Mouse (Mus musculus): ENCODE measurements at regions not wholly inside any gene's neighbourhood (a gene's known extent, or its start where the extent isn't known, plus 50 kb on each side); places are given as distances from the start of the nearest gene placed in this dataset.

DNA sequence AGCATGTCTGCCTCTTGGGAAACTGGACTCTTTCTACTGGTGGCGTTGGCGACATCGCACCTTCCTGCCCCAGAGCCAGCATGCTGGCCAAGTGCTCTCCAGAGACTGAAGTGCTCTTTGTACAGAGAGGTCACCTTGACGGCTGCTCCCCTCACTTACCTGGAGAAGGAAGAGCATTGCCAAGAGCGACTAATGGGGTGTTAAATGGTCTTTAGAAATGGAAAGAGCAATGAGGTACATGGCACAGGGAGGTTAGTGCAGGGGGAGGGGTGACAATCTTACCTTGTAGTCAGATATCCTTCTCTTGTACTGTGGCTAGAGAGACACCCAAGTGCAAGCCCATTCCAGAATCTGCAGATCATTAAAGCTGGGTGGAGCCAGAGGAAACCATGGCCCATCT, 220.8 kb upstream of the Cdh13 start:
- Histone ChIP-seq H3ac (ENCODE audit: control insufficient read depth, insufficient read length) (no peak overlapping the region), H3K4me2 (ENCODE audit: low read depth) (no peak overlapping the region), H3K4me3 (no peak overlapping the region), H3K27me3 (ENCODE audit: control insufficient read depth, insufficient read depth, insufficient read length) (peaks cover 6% of the 10 kb centered on the region), H3K79me2 (ENCODE audit: control insufficient read depth, insufficient read depth) (no peaks in the 10 kb centered on the region), H3K36me3 (ENCODE audit: control insufficient read depth, insufficient read depth) (no peaks in the 10 kb centered on the region)
- TF ChIP-seq MYOD1 (IDR thresholded peaks at IDR 0.05; ENCODE audit: control insufficient read depth in 1 of 3, insufficient read length in 2 of 3, low read depth in 2 of 3) (no peak), TCF12 (IDR thresholded peaks at IDR 0.05; ENCODE audit: insufficient read depth, poor library complexity, severe bottlenecking) (no peak), TCF3 (IDR thresholded peaks at IDR 0.05; ENCODE audit: insufficient read length, low read depth) (no peak), POLR2A (IDR thresholded peaks at IDR 0.05; ENCODE audit: insufficient read length, low read depth) (no peak), POLR2AphosphoS2 (IDR thresholded peaks at IDR 0.05; ENCODE audit: insufficient read length, low read depth) (no peak), SRF (IDR thresholded peaks at IDR 0.05; ENCODE audit: control insufficient read depth, insufficient read length, low read depth) (no peak), REST (IDR thresholded peaks at IDR 0.05; ENCODE audit: insufficient read depth, insufficient read length) (no peak), CEBPB (IDR thresholded peaks at IDR 0.05; ENCODE audit: insufficient read depth, poor library complexity, severe bottlenecking) (no peak)

- H3ac ChIP-seq (ENCODE audit: control insufficient read depth, insufficient read length): no peak overlapping the region
- no peaks in the 10 kb centered on the region for H3K27me3 ChIP-seq (ENCODE audit: control insufficient read depth, insufficient read depth, insufficient read length)
- H3K79me2 ChIP-seq (ENCODE audit: control insufficient read depth, insufficient read depth): no peaks in the 10 kb centered on the region
- H3K4me2 ChIP-seq (ENCODE audit: low read depth): no peak overlapping the region
- H3K36me3 ChIP-seq (ENCODE audit: control insufficient read depth, insufficient read depth): no peaks in the 10 kb centered on the region
- no peak overlapping the region for H3K4me3 ChIP-seq
- TF ChIP-seq CEBPB (IDR thresholded peaks at IDR 0.05; ENCODE audit: insufficient read depth, poor library complexity, severe bottlenecking) (no peak), E2F4 (IDR thresholded peaks at IDR 0.05; ENCODE audit: insufficient read depth) (no peak), REST (IDR thresholded peaks at IDR 0.05; ENCODE audit: insufficient read depth, insufficient read length) (no peak), TCF12 (IDR thresholded peaks at IDR 0.05; ENCODE audit: insufficient read depth, poor library complexity, severe bottlenecking) (no peak), MYOD1 (IDR thresholded peaks at IDR 0.05; ENCODE audit: control insufficient read depth in 1 of 3, insufficient read length in 2 of 3, low read depth in 2 of 3) (no peak), POLR2AphosphoS2 (IDR thresholded peaks at IDR 0.05; ENCODE audit: insufficient read length, low read depth) (no peak), TCF3 (IDR thresholded peaks at IDR 0.05; ENCODE audit: insufficient read length, low read depth) (no peak), MAX (IDR thresholded peaks at IDR 0.05; ENCODE audit: low read depth) (no peak), SRF (IDR thresholded peaks at IDR 0.05; ENCODE audit: control insufficient read depth, insufficient read length, low read depth) (no peak), POLR2A (IDR thresholded peaks at IDR 0.05; ENCODE audit: insufficient read length, low read depth) (no peak), MYOG (IDR thresholded peaks at IDR 0.05; ENCODE audit: control insufficient read depth in 1 of 3, insufficient read depth in 1 of 3, insufficient read length in 2 of 3, low read depth in 2 of 3) (no peak), USF1 (IDR thresholded peaks at IDR 0.05; ENCODE audit: low read depth) (no peak)
Observed at GRCm38 (mm10) chr8:118056781-118057180, 226.8 kb upstream of the Cdh13 start.

GRCm38 (mm10) chr8:118055536-118055935, 228.0 kb upstream of the Cdh13 start:
- no peak overlapping the region for H3K4me3 ChIP-seq
- H3K79me2 ChIP-seq (ENCODE audit: control insufficient read depth, insufficient read depth): no peaks in the 10 kb centered on the region
- TF ChIP-seq CEBPB (IDR thresholded peaks at IDR 0.05; ENCODE audit: insufficient read depth, poor library complexity, severe bottlenecking) (no peak), POLR2A (IDR thresholded peaks at IDR 0.05; ENCODE audit: insufficient read length, low read depth) (no peak), MYOD1 (IDR thresholded peaks at IDR 0.05; ENCODE audit: control insufficient read depth in 1 of 3, insufficient read length in 2 of 3, low read depth in 2 of 3) (no peak), MYOG (IDR thresholded peaks at IDR 0.05; ENCODE audit: control insufficient read depth in 1 of 3, insufficient read depth in 1 of 3, insufficient read length in 2 of 3, low read depth in 2 of 3) (no peak), REST (IDR thresholded peaks at IDR 0.05; ENCODE audit: insufficient read depth, insufficient read length) (no peak), TCF3 (IDR thresholded peaks at IDR 0.05; ENCODE audit: insufficient read length, low read depth) (no peak), E2F4 (IDR thresholded peaks at IDR 0.05; ENCODE audit: insufficient read depth) (no peak), MAX (IDR thresholded peaks at IDR 0.05; ENCODE audit: low read depth) (no peak), USF1 (IDR thresholded peaks at IDR 0.05; ENCODE audit: low read depth) (no peak), POLR2AphosphoS2 (IDR thresholded peaks at IDR 0.05; ENCODE audit: insufficient read length, low read depth) (no peak), SRF (IDR thresholded peaks at IDR 0.05; ENCODE audit: control insufficient read depth, insufficient read length, low read depth) (no peak), TCF12 (IDR thresholded peaks at IDR 0.05; ENCODE audit: insufficient read depth, poor library complexity, severe bottlenecking) (no peak)
- H3ac ChIP-seq (ENCODE audit: control insufficient read depth, insufficient read length): no peak overlapping the region
- H3K36me3 ChIP-seq (ENCODE audit: control insufficient read depth, insufficient read depth): no peaks in the 10 kb centered on the region
- H3K27me3 ChIP-seq (ENCODE audit: control insufficient read depth, insufficient read depth, insufficient read length): no peaks in the 10 kb centered on the region
- H3K4me2 ChIP-seq (ENCODE audit: low read depth): no peak overlapping the region

DNA sequence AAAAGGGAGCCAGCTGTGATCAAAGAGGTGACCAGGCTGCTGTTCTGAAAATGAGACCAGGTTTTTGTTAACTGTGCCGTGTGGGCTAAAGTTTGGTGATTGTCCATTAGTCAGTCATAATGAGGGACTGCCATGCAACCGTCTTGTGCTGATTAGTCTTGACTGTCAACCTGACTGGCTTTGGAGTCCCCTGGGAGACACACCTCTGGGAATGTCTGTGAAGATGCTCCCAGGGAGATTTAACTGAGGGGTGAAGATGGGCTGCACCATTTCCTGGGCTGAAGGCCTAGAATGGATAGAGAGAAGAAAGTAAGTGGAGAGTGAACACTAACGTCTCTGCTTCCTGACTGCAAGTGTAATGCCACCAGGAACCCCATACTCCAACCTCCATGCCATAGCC, 233.1 kb upstream of the Cdh13 start:
- Histone ChIP-seq H3K4me3 (no peak overlapping the region), H3ac (ENCODE audit: control insufficient read depth, insufficient read length) (no peak overlapping the region), H3K27me3 (ENCODE audit: control insufficient read depth, insufficient read depth, insufficient read length) (no peaks in the 10 kb centered on the region), H3K79me2 (ENCODE audit: control insufficient read depth, insufficient read depth) (no peaks in the 10 kb centered on the region), H3K36me3 (ENCODE audit: control insufficient read depth, insufficient read depth) (no peaks in the 10 kb centered on the region), H3K4me2 (ENCODE audit: low read depth) (no peak overlapping the region)
- TF ChIP-seq USF1 (IDR thresholded peaks at IDR 0.05; ENCODE audit: low read depth) (no peak), E2F4 (IDR thresholded peaks at IDR 0.05; ENCODE audit: insufficient read depth) (no peak), POLR2A (IDR thresholded peaks at IDR 0.05; ENCODE audit: insufficient read length, low read depth) (no peak), MYOG (IDR thresholded peaks at IDR 0.05; ENCODE audit: control insufficient read depth in 1 of 3, insufficient read depth in 1 of 3, insufficient read length in 2 of 3, low read depth in 2 of 3) (no peak), TCF3 (IDR thresholded peaks at IDR 0.05; ENCODE audit: insufficient read length, low read depth) (no peak)

GRCm38 (mm10) chr8:118042253-118042860, 240.6 kb upstream of the Mphosph6 start:
- Histone ChIP-seq H3ac (ENCODE audit: control insufficient read depth, insufficient read length) (no peak overlapping the region), H3K27me3 (ENCODE audit: control insufficient read depth, insufficient read depth, insufficient read length) (no peaks in the 10 kb centered on the region), H3K36me3 (ENCODE audit: control insufficient read depth, insufficient read depth) (no peaks in the 10 kb centered on the region), H3K4me2 (ENCODE audit: low read depth) (no peak overlapping the region), H3K79me2 (ENCODE audit: control insufficient read depth, insufficient read depth) (no peaks in the 10 kb centered on the region), H3K4me3 (no peak overlapping the region)
- TF ChIP-seq TCF12 (IDR thresholded peaks at IDR 0.05; ENCODE audit: insufficient read depth, poor library complexity, severe bottlenecking) (no peak), SRF (IDR thresholded peaks at IDR 0.05; ENCODE audit: control insufficient read depth, insufficient read length, low read depth) (no peak), E2F4 (IDR thresholded peaks at IDR 0.05; ENCODE audit: insufficient read depth) (no peak)

All from myocyte (in vitro differentiated cells).